Mouse (Mus musculus) spleen, embryonic (tissue): Measurements from ENCODE around the gene Dock6.

Experiments
- CTCF ChIA-PET: fragments of 350-600 bp; sonication (Branson Sonifier 250); formaldehyde crosslinking; loops from one replicate; lab custom pipeline; 2022; lab: Charles Lee

The Dock6 gene

DNA sequence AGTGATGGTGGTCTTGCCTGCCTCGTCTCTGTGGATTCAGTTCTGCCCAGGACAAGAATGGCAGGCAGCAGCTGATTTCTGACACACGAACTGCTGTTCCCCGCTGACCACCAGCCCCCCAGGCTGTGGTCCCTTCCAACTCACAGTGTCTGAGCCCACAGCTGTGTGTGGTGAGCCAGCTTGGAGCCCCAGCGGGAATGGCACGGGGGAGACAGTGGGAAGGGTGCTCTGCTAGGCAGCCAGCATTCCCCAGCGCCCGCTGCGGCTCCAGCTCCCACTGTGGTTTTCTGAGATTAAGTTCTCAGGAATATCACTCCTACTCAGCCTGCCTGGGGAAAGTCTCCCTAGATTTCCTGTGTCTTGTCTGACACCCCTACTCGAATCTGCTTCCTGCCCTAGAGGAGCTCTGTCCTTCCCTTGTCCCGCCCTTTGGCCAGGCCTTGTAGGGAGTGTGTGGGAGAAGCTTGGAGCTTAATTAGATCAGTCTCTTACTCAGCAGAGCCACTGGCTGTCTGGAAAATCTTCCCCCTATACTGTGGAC, 100.1 kb downstream of the Dock6 start:
- CTCF ChIA-PET = no interaction called here

DNA sequence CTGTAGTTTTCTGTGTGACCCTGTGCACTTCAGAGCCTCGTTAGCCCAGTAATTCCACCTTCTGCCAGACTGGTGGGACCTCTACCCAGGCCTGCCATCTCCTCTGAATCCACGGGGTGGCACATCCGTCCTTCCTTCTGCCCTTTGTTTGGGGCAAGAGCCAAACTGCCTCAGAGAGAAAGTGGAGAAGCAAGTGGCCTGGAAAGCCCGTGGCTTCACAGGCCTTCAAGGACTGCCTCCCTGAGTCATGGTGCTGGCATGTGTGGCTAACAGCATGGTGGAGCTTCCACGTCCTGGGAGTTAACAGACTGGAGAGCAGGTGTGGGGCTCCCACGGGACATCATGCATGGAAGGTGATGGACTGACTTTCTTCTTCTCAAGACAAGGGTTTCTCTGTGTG, 101.1 kb downstream of the Dock6 start:
- CTCF ChIA-PET = no interaction called here

DNA sequence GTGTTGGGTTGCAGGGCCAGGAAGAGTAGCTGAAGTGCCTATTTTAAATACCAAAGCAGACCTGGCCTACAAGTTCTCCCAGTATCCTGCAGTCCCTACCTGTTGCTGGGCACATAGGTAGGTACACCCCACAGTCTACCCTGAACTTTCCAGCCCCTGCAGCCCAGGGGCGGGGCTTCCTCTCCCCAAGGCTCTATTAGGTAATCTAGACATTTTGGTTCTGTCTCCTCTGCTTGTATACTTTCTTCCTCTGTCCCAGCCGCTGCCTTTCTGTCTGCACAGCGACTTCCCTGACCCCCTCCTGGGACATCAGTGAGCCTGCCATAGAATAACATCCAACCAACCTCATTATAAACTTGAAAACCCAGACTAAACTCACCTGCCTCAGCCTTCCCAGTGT, 102.1 kb downstream of the Dock6 start:
- CTCF ChIA-PET = no interaction called here
